Mouse (Mus musculus) 3134 (cell line): ENCODE results near the gene Fam167b.
"Not testable (repeated sequence)": the region's sequence is repeated elsewhere in the genome, so short reads cannot be mapped to it uniquely, and the experiment has no call there.

ENCODE experiments used
- DNase-seq: peaks from one replicate; pipeline ENCODE4 v3.0.0-alpha.2; 2011; ENCODE audit warnings: low spot score; ENCODE audit not compliant: insufficient read length; ENCODE audit errors: extremely low read depth

Fam167b gene

DNA sequence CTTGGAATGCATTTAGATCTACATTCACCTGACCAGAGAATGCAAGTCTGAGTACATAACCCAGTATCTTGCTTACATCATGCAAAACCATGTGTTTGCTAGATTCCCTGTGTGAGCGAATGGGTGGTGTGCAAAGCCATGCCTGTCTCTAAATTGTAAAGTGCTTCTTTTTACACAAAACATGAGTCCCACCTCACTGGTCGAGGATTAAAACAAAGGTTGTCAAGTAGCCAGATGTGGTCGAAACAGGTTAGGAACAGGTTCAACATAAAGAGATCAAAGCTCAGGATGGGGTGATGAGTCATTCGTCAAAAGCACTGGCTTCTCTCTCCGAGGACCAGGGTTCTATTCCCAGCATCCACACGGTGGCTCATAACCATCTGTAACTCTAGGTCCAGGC, 13.2 kb downstream of the Fam167b start:
- no peak for DNase-seq

DNA sequence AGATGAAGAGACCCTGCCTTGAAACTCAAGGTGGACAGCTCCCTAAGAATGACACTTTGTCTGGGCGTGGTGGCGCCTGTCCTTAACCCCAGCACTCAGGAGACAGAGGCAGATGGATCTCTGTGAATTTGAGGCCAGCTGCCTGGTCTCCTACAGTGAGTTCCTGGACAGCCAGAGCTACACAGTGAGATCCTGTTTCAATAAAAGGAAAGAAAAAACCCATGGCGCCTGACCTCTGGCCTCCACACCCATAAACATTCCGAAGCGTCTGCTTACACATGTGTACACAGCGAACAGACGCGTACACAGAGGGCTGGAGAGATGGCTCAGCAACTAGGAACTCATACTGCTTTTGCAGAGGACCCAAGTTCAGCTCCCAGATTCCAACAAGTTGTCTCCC, 14.6 kb downstream of the Fam167b start:
- DNase-seq: no peak

DNA sequence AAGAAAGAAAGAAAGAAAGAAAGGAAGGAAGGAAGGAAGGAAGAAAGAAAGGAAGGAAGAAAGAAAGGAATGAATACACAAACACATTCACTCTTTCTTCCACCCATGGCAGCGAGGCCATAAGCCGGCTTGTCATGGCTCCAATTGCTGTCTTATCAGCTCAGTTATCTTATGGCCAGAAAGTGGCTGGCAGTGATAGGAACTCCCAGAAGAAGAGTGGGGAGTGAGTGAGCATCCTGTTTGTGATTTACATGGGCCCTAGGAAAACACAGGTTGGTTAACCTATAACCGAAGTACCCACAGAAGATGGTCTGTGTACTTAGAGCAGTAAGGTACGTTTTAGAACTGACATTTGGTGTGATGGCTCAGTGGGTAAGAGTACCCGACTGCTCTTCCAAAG, 17.2 kb downstream of the Fam167b start:
- DNase-seq: no peak

DNA sequence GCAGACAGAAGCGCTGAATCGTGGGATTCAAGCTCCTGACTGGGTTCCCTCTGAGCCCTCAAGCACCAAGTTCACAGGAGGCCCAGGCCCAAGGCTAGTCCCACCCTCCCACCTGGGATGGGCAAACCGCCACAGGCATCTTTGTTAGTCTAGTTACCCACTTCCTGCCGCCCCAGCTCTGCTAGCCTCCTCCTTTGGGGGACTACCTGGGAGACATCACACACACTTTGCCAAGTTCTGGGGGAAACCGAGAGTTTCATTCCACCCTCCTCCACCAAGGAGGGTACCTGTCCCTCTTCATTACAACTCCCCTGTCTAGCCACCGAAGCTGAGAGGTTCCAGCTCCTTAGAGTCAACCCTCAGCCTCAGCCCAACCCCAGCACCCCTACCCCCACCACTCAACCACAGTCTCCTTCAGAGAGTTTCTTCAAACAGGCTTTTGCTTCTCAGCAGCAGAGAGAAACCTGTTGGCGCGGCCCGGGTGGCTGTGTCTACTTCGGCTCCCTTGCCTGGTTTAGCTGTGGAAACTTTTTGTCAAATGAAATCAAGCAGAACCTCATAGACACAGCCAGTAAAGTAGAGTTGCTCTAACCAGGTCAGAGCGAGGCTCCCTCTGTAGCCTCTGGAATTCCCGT, 19.9 kb downstream of the Fam167b start:
- no peak for DNase-seq

DNA sequence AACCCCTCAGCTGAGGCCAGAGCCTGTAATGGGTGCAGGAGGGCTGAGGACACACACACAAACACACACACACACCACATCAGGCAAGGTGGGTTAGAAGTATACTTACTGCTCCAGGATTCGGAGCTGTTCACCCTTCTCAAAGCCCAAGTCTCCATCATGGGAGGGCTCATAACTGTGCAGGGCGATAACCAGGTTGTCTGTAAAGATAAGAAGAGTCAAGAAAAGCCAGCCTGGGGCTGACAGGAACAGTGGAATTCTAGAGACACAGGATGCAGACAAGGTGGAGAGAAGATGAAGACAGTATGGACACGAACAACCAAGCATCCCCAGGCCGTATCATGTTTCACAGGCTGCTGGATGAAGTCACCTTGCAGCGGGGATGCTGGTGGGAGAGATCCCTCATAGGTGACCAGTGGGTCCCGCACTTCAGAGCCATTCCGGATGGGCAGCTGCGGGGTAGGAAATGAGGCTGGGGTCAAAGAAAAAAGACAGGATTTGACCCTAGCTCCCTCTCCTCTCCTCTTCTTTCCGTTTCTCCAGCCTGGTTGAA, 21.0 kb downstream of the Fam167b start:
- no peak for DNase-seq

DNA sequence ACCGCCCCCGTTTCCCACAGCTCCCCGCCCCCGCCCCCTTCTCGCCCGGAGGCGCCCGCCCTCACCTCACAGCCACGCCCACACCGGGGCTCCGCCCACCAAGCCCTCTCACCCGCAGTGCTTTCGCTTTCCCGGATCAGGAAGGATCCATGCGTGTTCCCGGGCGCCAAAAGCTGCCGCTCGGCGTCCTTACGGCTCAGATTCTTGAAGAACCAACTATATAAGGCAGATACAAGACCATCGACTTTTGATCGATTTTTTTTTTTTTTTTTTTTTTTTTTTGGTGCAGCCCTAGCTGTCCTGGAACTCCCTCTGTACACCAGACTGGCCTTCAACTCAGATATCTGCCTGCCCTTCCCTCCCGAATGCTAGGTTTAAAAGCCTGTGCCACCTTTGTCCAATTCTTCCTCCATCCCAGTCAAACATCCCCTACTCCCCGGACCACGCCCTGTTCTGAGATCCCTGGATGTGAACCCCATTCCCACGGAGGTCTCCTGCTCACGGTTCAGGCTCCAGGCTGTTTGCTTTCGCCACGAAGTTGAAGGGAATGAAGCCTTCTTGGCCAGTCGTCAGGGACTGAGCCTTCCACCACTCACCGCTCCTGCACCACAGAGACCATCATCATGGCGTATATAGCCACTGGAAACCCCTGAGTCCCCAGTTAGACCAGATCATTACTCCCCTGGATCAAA, 21.7 kb downstream of the Fam167b start:
- DNase-seq: peak; percentile 77

DNA sequence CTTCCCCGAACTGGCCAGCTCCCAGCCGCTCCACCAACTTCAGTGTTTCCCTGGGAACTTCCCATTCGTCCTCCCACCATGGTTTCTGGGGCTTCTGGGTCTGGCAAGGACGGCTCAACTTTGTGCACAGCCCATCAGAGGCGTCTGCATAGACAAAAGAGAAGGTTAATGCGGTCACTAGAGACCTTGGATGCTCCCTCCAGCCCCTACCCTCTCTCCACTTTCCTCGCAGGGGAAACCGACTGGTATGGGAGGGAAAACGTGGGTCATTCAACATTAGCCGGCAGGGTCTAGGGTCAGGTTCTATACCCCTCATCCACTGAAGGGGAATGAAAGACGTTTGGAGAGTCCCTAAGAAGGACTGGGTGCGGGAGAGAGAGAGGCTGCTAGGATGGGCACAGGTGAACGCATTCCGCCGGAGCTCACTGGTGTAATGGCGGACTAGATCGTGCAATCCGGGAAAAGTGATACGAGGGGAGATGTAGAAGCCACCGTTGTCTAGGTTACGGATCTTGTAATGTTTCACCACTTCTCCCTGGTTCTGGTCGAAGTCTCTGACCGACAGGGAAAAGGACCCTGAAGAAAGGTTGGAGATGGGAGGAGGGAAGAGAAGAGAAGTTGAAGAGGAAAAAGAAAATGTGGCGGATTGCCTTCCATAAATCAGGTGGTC, 22.4 kb downstream of the Fam167b start:
- no peak for DNase-seq

DNA sequence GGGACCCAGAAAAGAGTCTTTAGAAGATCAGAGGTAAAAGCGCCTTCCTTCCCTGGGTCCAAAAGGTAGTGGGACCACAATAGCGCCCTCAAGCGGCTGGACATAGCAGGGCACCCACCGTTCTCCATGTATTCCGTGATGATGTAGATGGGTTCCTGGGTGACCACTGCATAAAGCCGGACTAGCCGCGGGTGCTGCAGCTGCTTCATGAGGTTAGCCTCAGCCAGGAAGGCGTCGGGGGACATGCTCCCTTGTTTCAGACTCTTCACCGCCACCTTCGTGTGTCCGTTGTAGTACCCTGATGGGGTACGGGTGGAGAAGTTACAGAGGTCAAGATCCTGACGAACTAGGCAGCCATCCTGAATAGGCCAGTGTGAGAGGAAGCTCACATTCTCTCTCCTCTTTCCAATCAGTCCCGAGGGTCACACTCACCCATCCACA, 22.9 kb downstream of the Fam167b start:
- DNase-seq: no peak

DNA sequence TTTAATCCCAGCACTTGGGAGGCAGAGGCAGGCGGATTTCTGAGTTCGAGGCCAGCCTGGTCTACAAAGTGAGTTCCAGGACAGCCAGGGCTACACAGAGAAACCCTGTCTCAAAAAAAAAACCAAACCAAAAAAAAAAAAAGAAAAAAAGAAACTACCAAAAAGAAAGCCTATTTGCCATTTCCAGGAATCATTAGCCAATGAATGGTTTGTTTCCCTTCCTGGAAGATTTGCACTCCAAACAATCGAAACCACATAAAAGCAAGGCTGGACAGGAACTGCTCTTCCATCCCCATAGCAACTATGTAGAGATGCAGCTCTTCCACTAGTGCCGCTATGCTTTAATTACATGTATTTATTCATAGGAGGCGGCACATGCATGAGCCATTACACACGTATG, 23.8 kb downstream of the Fam167b start:
- not testable (repeated sequence) for DNase-seq

DNA sequence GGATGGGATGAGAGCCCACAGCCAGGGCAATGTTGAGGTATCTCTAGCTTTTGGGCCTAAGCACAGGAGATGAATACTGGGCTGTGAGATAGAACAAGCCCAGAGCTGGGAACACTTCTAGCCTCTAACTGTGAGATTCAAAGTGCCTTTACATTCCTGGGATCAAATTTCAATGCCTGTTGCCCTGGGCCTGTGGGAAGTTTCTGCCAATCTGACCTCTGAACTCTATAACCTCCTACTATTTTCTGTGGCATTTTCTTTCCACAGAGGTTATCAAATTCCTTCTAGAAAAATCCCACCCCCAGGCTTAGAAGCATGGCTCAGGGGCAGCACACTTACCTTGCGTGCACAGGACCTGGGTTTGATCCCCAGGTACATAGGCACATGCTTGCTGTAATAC, 28.1 kb downstream of the Fam167b start:
- no peak for DNase-seq

DNA sequence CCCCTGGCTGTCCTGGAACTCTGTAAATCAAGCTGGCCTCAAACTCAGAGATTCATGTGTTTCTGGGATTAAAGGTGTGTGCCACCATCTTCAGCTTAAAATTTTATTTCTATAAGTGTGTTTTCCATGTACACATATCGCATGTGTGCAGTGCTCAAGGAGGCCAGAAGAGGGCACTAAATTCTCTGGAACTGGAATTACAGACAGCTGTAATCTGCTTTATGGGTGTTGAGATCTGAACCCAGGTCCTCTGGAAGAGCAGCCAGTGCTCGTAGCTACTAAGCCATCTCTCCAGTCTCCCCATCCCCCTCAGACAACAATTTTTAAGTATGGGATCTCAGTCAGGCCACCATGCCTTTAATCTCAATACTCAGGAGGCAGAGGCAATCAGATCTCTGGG, 29.0 kb downstream of the Fam167b start:
- DNase-seq: no peak

DNA sequence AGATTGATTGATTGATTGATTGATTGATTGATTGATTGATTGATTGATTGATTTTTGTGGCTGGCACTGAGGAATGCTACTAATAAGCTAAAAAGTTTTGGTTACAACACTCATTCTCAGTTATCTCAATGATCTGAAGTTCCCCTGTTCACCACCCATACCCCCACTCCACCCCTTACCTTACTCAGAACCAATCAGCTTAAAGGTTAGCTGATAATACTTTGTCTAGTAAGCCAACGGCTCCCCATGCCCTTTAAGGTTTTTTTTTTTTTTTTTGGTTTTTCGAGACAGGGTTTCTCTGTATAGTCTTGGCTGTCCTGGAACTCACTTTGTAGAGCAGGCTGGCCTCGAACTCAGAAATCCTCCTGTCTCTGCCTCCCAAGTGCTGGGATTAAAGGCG, 30.7 kb downstream of the Fam167b start:
- not testable (repeated sequence) for DNase-seq

DNA sequence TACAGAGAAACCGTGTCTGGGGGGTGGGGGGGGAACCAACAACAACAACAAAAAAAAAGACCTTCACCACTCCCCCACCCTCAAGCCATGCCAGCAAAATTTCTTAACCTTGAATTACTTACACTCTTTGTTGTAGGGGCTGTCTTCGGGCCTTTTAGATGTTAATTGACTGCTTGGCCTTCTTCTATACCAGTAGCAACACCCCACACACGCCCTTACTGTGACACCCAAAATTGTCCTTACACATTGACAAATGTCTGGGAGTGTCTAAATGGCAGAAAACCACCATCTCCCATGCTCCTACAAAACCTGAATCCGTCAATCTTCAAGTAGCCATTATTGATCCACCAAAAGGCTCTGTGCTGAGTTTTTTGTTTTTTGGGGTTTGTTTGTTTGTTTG, 34.2 kb downstream of the Fam167b start:
- DNase-seq: no peak

DNA sequence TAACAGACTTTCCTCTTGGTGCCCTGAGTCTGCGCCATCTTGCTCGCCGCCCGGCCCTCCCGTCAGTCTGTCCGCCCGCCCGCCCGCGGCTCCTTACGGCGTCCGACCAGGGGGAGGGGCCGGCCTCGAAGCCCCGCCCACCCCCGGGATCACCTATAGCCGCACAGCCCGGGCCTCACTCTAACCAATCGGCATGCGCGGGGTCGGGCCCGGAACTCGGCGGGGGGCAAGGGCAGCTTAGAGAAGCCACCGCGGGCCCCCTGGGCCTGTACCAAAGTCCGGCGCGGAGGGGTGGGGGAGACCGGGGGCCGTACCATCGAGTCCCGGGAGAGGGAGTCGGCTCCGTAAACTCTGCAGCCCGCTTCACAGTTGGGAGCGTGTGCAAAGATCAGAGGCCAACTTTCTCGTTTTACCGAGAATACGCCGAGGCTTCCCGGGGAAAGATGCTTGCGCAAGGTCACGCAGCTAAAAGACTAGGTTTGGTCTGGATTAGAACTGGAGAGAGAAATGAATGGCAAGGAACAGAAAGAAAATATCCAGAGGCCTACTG, 35.7 kb downstream of the Fam167b start, which contains the start of gene Hdac1:
Gene Hdac1, minus strand, starts transcription at position 122 of the 550 bp plus-strand sequence.
- peak; percentile 98 for DNase-seq

DNA sequence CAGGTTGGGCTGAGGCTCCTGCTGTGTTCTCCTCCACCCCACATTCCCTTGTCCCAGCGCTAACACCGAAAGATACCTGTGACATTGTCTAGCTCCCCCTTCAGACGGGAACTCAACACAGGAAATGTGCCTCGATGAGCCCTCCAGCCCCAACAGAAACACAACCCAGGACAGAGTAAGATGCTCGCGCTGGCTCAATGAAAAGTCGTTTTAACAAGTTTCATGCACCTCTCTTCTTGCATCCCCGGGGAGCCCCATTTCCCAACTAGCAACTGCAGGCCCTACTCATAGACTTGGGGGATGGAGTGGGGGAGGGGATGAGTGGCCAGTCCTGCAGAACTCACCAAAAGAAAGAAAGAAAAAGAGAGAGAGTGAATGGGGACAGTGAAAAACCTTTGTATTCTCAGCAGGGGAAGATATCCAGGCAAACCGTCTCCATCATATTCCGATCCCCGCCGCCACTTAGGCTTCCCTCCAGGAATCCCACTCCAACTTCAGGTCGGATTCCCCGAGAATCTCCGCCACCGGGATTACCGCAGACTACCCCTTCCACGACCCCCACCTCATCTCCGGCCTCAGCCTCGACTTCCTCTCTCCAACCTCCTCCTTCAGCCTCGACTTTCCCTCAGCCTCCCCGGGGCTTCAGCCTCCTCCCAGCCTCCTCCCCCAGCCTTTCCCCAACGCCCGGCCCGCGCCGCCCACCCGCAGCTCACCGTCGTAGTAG, 36.3 kb downstream of the Fam167b start:
- DNase-seq: peak; percentile 38

DNA sequence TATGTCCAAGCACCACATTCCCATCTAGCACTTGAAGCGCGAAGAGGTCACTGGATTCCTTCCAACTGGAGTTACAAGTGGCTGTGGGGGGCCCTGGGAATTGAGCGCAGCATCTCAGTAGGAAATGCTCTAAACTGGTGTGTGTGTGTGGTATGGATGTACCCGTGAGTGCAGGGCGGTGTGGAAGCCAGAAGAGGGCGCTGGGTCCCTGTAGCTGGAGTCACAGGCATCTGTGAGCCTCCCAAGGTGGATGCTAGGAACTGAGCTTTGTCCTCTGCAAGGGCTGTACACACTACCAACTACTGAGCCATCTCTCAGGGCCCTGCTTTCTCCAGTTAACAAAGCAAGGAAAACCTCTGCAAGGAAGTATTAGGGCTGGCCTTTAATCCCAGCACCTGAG, 38.3 kb downstream of the Fam167b start:
- DNase-seq: peak; percentile 21

DNA sequence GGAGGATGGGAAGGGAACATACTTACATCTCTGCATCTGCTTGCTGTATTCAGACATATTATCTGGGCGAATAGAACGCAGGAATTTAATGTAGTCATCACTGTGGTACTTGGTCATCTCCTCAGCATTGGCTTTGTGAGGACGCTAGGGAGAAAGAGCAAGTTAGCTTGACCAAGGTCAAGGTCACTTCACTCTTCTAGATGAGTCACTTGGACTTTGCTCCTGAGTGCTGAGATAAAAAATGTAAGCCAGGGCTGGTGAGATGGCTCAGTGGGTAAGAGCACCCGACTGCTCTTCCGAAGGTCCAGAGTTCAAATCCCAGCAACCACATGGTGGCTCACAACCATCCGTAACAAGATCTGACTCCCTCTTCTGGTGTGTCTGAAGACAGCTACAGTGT, 49.4 kb downstream of the Fam167b start:
- not testable (repeated sequence) for DNase-seq
